Mouse (Mus musculus) monocyte, adult 5-6 weeks (primary cell): ENCODE results near the gene Myh2. TPM values are rescaled to one million over a fixed set of nuclear protein-coding genes. Genes with fewer than 3 reads are reported as not detected.

Experiments
- ATAC-seq: fragments of 153-309, 156-312 bp; replicated peaks from 2 replicates; pipeline ENCODE4 v1.8.0; 2017; ENCODE audit warnings: mild to moderate bottlenecking; ENCODE audit not compliant: low TSS enrichment, insufficient number of reproducible peaks, severe bottlenecking, poor library complexity, low FRiP score
- total RNA-seq: library from RNA; stranded (forward); fragments of 200-1000, 200-491, 200-594 nt; gene quantifications from 3 replicates; pipeline ENCODE4 v1.2.3, GENCODE M21; 2017

Myh2 gene
- total RNA-seq, 1 experiment from 2014 or later = not detected

DNA sequence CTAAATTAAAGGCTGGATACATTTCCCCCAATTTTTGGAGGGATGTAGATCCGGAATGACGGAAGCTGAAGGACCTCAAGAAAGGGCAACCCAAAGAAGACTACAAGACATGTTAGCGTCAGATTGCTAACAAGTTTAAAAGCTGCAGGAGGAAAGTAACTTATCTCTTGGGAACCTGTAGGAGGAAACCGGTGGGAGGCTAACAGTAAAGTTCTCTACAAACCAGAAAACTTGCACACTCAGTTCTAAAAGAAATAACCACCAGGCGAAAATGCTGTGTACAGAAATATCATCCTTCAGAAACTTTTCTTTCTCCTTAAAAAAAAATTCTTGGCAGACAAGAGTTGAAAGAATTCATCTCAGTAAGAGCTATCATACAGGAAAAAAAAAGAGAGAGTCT is 58.3 kb downstream of the Myh2 start:
- no peak for ATAC-seq

- ATAC-seq = no peak
Observed at GRCm38 (mm10) chr11:67229946-67230345, 59.1 kb downstream of the Myh2 start.

DNA sequence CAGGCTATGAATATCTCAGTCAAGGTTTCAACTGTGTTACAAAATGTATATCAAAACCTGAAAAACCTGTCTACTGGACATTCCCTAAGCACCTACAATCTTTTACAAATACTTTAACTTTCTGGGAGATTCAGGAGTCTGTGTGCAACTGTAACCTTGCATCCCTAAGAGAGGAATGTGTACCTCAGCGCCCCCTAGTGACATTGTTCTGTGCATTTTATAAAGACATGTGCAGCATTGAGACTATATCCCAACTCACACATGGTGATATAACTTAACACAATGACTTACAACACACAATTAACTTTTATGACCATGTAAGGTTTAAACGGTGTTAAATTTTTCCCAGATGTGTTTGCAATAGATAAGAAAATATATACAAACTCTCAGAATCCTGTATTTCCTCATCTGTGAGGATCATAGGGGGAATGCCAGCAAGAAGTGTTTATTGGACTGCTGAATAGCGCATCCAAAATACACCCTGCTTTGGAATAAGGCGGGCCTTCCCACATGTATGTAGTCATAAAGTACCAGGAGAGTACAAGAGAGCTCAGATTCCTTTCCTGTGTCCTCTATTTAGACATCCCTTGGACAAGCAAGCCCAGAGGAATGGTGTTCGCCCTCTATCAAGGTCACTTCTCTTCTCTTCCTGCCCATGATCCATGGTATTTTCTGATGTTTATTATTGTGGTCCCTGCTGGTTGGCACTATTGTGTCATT is 65.0 kb downstream of the Myh2 start:
- ATAC-seq = no peak

DNA sequence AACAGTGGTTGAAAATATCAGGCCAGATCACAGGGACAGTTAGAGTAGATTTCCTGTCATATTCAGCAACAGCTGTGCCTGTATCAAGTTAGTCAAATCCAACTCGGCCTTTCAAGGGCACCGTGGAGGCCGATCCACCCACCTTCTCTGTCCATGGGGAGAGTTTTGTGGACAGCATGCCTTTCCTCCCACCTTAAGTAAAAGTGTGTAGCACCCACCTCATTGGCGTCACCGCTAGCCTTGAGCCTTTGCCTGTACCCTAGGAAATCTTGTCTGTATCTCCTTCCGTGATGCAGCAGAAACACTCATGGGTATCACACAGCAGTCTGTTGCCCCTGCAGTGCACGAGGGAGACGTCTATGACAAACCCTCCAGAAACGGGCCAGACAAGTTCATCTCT is 66.0 kb downstream of the Myh2 start:
- ATAC-seq = no peak

DNA sequence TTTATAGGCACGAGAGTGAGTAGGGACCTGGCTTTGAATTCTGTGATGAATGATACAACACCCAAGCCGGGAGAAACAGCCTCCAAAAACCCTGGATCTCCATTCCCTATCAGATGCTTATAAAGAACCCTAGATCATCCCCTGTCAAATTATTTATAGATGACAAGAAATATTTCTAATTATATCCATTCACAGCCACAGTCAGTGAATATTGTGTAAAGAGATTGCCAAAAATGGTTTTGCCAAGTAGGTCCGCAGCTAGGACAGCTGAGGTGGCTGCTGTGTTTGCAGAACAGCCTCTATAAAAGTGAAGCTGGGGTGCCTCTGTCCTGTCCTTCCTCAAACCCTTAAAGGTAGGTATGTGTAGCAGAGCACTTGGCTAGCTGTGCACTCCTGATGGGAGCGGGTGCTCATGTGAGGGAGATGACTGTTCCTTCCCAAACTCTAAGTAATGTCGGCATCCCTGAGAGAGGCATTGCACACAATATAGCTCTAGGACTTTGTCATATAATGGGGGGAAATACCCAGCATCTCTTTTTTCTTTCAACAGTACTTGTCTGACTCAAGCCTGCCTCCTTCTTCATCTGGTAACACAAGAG is 66.8 kb downstream of the Myh2 start, which contains the start of gene Myh4:
Myh4 (plus strand) TSS at position 549 of the 599 bp plus-strand sequence.
- no peak for ATAC-seq

GRCm38 (mm10) chr11:67241051-67241450 is 70.2 kb downstream of the Myh2 start:
- no peak for ATAC-seq

Other genes starting within 250 kb of the Myh2 start
- not detected in 3 replicates for gene Tmem238l, start 214.4 kb upstream of the Myh2 start, total RNA-seq
- 1.3 to 4.1 TPM in 2 of 3 replicates, not detected in the other for gene Tmem220, start 145.9 kb upstream of the Myh2 start, total RNA-seq
- 32.8 to 44.4 TPM (median 35.9 TPM) in 3 replicates for gene Adprm, start 118.4 kb upstream of the Myh2 start, total RNA-seq
- gene Sco1, start 118.4 kb upstream of the Myh2 start, total RNA-seq = 13.8 to 17.9 TPM (median 14.6 TPM) in 3 replicates
- not detected in 3 replicates for gene Myh3, start 92.7 kb upstream of the Myh2 start, total RNA-seq
- not detected in 3 replicates for gene Myh1, start 29.0 kb downstream of the Myh2 start, total RNA-seq
- gene Myh4, start 67.0 kb downstream of the Myh2 start, total RNA-seq = not detected in 3 replicates
- not detected in 3 replicates for gene Myh8, start 106.1 kb downstream of the Myh2 start, total RNA-seq
- gene Myh13, start 150.6 kb downstream of the Myh2 start, total RNA-seq = not detected in 3 replicates